Mouse (Mus musculus) liver, embryonic 11.5 days (tissue): Measurements from ENCODE around the gene Igf2. TPM values are rescaled to one million over a fixed set of nuclear protein-coding genes. Genes with fewer than 3 reads are reported as not detected.

Experiments
- ATAC-seq: fragments of 200-750 bp; cut with Nextera tagmentation; replicated peaks from 2 replicates; pipeline ENCODE4 v1.8.0; 2017; ENCODE audit warnings: moderate number of reproducible peaks, mild to moderate bottlenecking, moderate TSS enrichment, moderate library complexity; ENCODE audit not compliant: low FRiP score
- DNase-seq: peaks from one replicate; pipeline ENCODE4 v3.0.0-alpha.2; 2017; ENCODE audit warnings: low spot score
- H3K27ac ChIP-seq: fragments of 300-500 bp; sonication (generic); 2 replicates; pipeline ENCODE4 v1.5.1; 2014; ENCODE audit warnings: mild to moderate bottlenecking, low read depth, low read length, control low read depth
- H3K27me3 ChIP-seq: fragments of 300-500 bp; sonication (generic); replicated peaks from 2 replicates; pipeline ENCODE4 v1.6.1; 2014; ENCODE audit warnings: low read length, mixed read lengths; ENCODE audit not compliant: control insufficient read depth, insufficient read depth
- H3K36me3 ChIP-seq: fragments of 300-500 bp; sonication (generic); 2 replicates; pipeline ENCODE4 v1.6.1; 2014; ENCODE audit warnings: mild to moderate bottlenecking, low read length, moderate library complexity, mixed read lengths; ENCODE audit not compliant: control insufficient read depth, insufficient read depth
- H3K4me1 ChIP-seq: fragments of 300-500 bp; sonication (generic); replicated peaks from 2 replicates; pipeline ENCODE4 v1.6.1; 2014; ENCODE audit warnings: low read length, mixed read lengths; ENCODE audit not compliant: control insufficient read depth, insufficient read depth
- H3K4me2 ChIP-seq: fragments of 300-500 bp; sonication (generic); 2 replicates; pipeline ENCODE4 v1.6.1; 2014; ENCODE audit warnings: mild to moderate bottlenecking, control low read depth, moderate library complexity
- H3K4me3 ChIP-seq: fragments of 300-500 bp; sonication (generic); 2 replicates; pipeline ENCODE4 v1.5.1; 2014; ENCODE audit warnings: low read depth, low read length, control low read depth
- H3K9ac ChIP-seq: fragments of 300-500 bp; sonication (generic); 2 replicates; pipeline ENCODE4 v1.6.1; 2014; ENCODE audit warnings: low read depth, low read length, control low read depth
- H3K9me3 ChIP-seq: fragments of 300-500 bp; sonication (generic); 2 replicates; pipeline ENCODE4 v1.6.1; 2016; ENCODE audit warnings: low read length, inconsistent platforms, mixed read lengths; ENCODE audit not compliant: control insufficient read depth
- WGBS: fragments of 180-500 bp; shearing (Covaris S2); extraction: QIAGEN DNeasy Blood & Tissue Kit; methylation state at CpG from one replicate; pipeline ENCODE4 v1.1.7; 2014; 5-methylcytosine and 5-hydroxymethylcytosine counted together
- microRNA counts: library from miRNA; unstranded; fragments of <30 nt; microRNA quantifications from one replicate; lab custom pipeline; 2015
- microRNA-seq: library from miRNA; unstranded; fragments of <30 nt; microRNA quantifications from one replicate; pipeline ENCODE4, GENCODE M21; 2017; ENCODE audit warnings: borderline number of aligned reads
- polyA plus RNA-seq: library from polyadenylated mRNA; unstranded; fragments of >200 nt; fragmentation: Nextera tagmentation; extraction: Ambion mirVana; gene quantifications from 2 replicates; pipeline ENCODE4 v1.2.1, GENCODE M21; 2014

The Igf2 gene
- polyA plus RNA-seq, 1 experiment from 2014 or later: 480 TPM

- H3K9ac ChIP-seq: no peak overlapping the region
- H3K36me3 ChIP-seq: no peaks in the 10 kb centered on the region
- H3K4me3 ChIP-seq: no peak overlapping the region
- DNase-seq: no peak
- WGBS: 71% methylated on average over 2 of the region's 2 CpGs
- no peak overlapping the region for H3K4me2 ChIP-seq
- H3K27me3 ChIP-seq: no peaks in the 10 kb centered on the region
- H3K9me3 ChIP-seq: no peaks in the 10 kb centered on the region
- H3K27ac ChIP-seq: no peak overlapping the region
- H3K4me1 ChIP-seq: peaks cover 26% of the 10 kb centered on the region
- ATAC-seq: no peak
These were observed 53.5 kb downstream of the Igf2 start for GRCm38 (mm10) chr7:142613077-142613476.

GRCm38 (mm10) chr7:142610627-142611406 is 55.8 kb downstream of the Igf2 start:
- H3K4me2 ChIP-seq: peak overlapping the region; percentile 66
- 3% methylated on average over 12 of the region's 12 CpGs for WGBS
- ATAC-seq (peak; percentile 99), DNase-seq (peak; percentile 88)
- H3K36me3 ChIP-seq: no peaks in the 10 kb centered on the region
- H3K27ac ChIP-seq: peak overlapping the region; percentile 87
- no peaks in the 10 kb centered on the region for H3K9me3 ChIP-seq
- H3K9ac ChIP-seq: peak overlapping the region; percentile 60
- peaks cover 26% of the 10 kb centered on the region for H3K4me1 ChIP-seq
- H3K27me3 ChIP-seq: no peaks in the 10 kb centered on the region
- H3K4me3 ChIP-seq: peak overlapping the region; percentile 29

GRCm38 (mm10) chr7:142600921-142601320 is 65.7 kb downstream of the Igf2 start:
- Histone ChIP-seq H3K4me2 (no peak overlapping the region), H3K27ac (no peak overlapping the region), H3K9me3 (no peaks in the 10 kb centered on the region), H3K4me1 (no peaks in the 10 kb centered on the region; the same call in 1 of the 2 replicates), H3K9ac (no peak overlapping the region), H3K4me3 (no peak overlapping the region), H3K27me3 (0 out of 2 replicates have a peak, but pooled peaks cover 3% of the 10 kb centered on the region), H3K36me3 (no peaks in the 10 kb centered on the region)
- ATAC-seq: no peak
- 75% methylated on average over 2 of the region's 2 CpGs for WGBS
- DNase-seq: no peak

MicroRNAs within 50 kb of the gene (microRNA counts, 519-probe panel; counts per million panel counts)
- microRNA mmu-miR-483 (lab: Ali Mortazavi, UCI): 1,625 counts per million, percentile 2 among the panel's probes with 10 or more counts

Small RNAs within 50 kb of the gene (microRNA-seq; reads per million reads assigned to microRNA genes)
- gene Mir483: 5,709 reads per million, percentile 88 among the genes with 10 or more reads in this experiment

Other genes with a start within 250 kb of the Igf2 start
- 0.41 and 0.42 TPM in 2 replicates for gene Syt8, start 232.0 kb downstream of the Igf2 start, polyA plus RNA-seq
- gene Tnni2, start 225.0 kb downstream of the Igf2 start, polyA plus RNA-seq: 1.9 and 3.7 TPM in 2 replicates
- gene Lsp1, start 206.0 kb downstream of the Igf2 start, polyA plus RNA-seq: 19.2 and 20.7 TPM in 2 replicates
- 1.5 and 2.4 TPM in 2 replicates for gene Tnnt3, start 168.0 kb downstream of the Igf2 start, polyA plus RNA-seq
- 20.8 and 22.2 TPM in 2 replicates for gene Mrpl23, start 134.1 kb downstream of the Igf2 start, polyA plus RNA-seq
- not detected in 2 replicates for gene Gm49394, start 3.1 kb upstream of the Igf2 start, polyA plus RNA-seq
- gene Ins2, start 76.6 kb upstream of the Igf2 start, polyA plus RNA-seq: not detected in 2 replicates